Mouse (Mus musculus): ENCODE measurements around the gene Nab2.
A peak's percentile ranks its signal among the peaks of the same experiment; 100 is the strongest.
"Not testable (repeated sequence)": the region's sequence is repeated elsewhere in the genome, so short reads cannot be mapped to it uniquely, and the experiment has no call there.

Gene Nab2

DNA sequence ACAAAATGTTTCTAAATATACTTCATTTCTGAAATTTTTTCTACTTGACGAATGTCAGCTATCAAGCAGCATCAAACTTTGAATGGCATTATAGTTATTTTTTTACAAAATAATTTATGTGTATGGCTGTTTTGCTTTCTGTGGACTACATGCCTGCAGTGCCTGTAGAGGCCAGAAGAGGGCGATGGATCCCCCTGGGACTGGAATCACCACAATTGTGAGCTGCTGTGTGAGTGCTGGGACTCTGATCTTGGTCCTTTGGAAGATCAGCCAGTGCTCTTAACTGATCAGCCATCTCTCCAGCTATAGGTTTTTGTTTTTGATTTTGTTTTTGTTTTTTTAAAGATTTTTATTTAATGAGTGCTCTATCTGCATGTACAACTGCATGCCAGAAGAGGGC, 2.9 kb upstream of the Nab2 start:
- DNase-seq = peak in 1 of 2 experiments; percentile 31

DNA sequence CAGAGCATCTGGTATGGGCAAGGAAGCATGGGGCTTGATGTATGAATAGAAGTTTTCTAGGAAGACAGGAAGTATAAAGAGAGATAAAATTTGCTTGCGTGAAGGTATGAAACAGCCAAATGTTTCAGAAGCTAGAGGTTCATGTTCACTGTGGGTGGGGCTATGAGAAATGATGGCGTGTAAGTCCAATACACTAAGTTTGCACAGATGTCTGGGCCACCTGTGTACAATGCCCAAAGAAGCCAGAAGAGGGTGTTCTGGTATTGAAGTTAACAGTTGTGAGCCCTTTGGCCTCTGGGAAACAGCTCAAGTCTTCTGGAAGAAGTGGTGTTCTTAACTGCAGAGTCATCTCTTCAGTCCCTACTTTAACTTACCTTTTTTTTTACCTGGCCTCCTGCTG, 1.8 kb upstream of the Nab2 start:
- no peak for DNase-seq

DNA sequence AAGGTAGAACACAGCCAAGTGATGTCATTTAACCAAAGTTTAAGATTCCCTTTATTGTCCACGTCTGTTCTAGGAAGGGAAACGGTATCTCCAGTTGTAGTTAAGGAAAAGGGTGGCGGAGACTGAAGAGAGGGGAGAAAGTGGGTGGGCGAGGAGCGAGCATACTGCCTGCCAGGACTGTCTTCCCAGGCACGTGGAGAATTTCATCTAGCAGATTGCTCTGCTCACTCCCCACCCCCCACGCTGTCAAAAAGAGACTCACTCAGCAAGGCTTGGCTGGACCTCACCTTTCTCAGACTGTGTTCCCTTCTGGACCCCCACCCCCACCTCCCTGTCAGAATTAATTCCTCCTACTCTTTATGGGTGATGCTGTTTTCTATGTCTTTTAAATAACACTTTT, 802 bp upstream of the Nab2 start:
- DNase-seq = peak in 1 of 2 experiments; percentile 31

DNA sequence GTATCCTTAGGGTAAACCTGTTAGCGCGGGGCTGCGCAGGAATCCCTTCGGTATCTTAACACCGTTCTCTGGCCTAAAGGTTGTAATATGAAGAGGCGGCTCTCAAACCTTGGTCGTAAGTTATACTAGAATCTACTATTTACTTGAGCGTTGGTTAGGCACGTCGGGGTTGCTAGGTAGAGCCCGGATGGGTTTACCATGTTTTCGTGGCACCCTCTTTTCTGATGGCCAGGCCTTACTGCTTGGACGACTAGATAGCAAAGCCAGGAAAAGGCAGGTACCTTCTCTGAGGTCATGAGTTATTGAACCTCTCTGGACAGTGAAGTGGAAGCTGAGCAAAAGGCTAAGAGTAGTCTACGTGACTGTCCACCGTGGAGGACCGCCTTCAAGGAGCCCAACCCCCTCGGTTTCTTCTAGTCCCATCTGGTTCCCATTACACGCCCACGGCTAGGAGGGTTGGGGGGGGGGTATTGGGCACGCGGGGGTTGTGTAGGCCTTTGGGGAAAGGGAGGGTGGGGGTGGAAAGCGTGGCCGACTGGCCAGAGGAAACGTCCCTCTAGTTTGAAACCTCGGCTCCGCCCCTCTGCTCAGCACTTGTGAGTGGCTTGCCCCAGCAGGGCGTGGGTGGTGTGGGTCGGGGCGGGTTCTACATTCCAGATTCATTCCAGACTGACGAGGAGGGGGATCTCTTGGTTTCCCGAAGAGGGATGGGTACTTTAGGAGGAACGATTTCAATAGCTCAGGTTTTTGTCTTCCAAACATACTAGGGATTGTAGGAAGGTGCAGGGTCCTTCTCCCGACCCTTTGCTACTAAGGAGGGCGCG, 887 bp downstream of the Nab2 start:
- peak; percentile 62 to 74 for DNase-seq

DNA sequence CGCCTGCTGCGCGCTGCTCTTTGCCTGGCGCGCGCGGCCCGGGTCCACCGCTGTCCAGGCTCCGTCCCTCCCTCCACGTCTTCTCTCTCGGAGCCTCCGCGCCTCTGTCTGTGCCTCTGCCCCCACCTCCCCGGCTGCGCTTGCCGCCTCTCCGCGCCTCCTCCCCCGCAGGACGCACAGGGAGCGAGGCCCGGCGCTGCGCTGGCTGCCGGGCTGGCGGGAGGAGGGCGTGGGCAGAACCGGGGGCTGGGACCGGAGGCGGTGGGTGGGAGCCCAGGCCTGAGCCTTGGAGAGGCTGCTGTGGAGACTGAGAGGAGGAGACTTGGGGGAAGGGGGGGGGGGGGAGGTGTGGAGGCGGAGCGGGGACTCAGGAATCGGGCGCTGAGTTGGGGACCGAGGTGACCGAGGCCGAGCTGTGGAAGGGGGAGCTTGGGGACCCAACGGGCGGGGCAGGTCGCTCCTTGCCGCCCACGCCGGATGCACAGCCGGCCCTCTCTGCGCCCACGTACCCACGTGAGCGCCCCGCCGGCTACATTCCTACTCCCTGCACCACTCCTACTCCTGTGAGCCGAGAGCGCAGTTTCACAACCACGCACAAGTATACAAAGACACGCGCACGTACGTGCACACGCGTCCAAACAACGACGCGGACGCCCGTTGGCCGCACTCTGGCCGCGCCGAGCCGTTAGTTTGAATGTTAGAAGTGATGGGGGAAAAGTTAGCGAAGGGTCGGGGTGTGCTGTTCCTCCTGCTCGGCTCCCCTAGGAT, 1.7 kb downstream of the Nab2 start, which contains the start of gene Nemp1:
Gene Nemp1, plus strand, starts transcription at position 401 of the 768 bp plus-strand sequence.
- DNase-seq = peak; percentile 81 to 88

DNA sequence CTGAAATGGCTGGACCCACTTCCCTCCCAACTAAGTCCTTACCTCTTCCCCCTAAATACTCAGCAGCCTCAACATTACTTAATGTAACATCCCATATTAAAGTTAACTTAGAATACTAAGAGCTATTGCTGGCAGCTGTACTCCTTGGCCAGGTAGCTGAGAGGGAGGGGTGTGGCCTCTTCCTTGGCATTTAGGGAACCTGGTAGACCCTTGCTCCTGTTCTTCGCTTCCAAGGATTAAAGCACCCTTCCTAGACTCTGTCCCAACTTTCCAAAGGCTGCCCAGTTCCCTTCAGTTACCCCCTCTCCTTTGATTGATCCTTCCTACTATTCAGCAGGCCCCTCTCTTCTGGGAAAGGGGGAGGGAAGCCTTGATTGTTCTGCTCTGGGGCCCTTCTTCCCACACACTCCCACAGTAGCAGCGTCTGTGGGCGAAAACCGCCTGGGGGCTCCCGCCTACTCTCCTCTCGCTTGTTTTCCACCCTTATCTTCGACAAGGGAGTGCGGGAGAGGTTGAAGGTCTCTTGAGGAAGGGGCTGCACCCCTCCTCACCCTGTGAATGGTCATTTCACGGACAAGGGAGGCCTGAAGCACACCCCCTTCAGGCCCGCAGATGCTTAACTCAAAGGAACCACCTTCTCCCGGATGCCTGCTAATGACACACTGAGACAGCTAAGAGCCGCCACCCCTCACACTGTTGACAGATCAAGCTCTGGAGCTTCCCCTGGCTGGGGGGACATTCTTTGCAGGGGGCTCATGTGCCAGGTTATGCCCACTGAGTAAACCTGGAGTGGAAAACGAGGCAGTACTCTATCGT, 2.8 kb downstream of the Nab2 start:
- peak in 1 of 2 experiments; percentile 20 for DNase-seq

DNA sequence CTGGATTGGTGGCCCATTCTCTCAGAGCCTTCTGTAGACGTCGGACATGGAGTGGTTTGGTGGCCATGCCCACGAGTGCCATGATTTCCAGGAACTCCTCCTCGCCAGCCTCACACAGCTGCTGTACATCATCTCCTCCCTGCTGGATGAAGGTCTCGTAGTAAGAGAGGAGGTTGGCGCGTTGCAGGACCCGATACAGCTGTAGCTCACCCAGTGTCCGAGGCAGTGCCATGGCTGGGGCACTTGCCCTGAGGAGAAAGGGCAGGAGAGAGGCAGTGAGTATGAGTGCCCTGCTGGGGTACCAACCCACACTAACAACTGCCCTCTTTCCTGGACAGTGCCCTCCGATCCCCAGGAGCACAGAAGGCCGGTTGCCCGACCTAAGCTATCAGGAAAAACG, 3.5 kb downstream of the Nab2 start:
- no peak for DNase-seq

DNA sequence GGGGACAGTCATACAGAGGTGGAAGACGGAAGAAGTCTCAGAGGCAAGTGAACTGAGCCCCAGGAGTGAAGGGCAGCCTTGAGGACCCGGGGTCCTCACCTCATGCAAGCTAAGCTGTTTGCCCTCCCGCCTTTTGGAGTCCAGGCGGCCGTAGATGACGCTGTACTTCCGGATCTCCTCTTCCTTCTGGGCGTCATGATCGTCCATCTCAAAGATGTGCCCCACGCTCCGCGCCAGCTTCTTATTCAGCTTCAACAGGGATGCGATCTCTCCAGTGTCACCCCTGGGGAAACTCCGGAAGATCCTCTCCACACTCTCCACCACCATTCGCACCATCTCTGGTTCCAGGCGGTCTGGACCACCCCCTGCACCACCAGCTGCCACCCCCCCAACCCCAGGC, 4.2 kb downstream of the Nab2 start:
- DNase-seq = no peak

DNA sequence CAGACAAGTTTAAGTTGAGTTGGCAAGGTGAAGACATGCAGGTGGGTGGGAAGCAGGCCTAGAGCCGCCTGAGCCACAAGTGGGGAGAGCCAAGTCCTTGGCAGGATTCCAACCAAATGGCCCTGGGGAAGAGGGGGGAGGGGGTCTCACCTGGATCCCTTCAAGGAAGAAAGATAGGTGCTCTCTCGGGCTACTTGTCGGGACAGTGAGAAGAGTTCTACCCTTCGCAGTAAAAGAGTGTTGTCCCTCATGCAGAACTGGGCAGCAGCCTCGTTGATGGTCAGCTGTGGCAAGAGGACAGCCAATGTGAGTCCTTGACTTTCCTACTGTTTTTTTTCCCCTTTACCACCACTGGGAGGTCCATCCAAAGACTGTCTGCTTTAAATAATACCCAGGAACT, 4.8 kb downstream of the Nab2 start:
- no peak for DNase-seq

DNA sequence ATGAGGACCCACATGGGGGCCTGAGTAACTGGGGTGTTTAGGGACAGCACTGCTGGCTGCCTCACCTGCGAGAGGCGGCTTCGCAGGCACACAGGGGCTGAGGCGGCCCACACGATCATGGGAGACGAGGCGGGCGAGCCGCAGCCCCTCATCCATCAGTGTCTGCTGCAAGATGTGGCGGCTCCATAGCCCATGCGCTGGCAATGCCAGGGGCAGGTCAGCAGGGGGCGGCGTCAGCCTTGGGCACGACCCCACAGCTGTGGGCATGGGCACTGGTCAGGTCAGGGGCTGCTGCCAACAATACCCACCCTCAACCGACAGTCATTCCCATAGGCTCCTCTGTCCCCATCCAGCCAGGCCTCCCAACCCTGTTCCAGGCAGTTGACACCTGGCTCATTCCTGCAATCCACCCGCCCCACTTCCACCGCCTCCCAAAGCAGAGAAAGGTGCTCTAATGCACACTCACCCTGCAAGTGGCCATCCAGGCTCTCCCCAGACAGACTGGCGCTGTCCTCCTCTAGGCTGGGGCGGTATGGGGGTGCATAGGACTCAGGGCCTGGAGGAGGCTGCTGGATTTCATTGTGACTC, 5.6 kb downstream of the Nab2 start:
- DNase-seq = peak in 1 of 2 experiments; percentile 52

DNA sequence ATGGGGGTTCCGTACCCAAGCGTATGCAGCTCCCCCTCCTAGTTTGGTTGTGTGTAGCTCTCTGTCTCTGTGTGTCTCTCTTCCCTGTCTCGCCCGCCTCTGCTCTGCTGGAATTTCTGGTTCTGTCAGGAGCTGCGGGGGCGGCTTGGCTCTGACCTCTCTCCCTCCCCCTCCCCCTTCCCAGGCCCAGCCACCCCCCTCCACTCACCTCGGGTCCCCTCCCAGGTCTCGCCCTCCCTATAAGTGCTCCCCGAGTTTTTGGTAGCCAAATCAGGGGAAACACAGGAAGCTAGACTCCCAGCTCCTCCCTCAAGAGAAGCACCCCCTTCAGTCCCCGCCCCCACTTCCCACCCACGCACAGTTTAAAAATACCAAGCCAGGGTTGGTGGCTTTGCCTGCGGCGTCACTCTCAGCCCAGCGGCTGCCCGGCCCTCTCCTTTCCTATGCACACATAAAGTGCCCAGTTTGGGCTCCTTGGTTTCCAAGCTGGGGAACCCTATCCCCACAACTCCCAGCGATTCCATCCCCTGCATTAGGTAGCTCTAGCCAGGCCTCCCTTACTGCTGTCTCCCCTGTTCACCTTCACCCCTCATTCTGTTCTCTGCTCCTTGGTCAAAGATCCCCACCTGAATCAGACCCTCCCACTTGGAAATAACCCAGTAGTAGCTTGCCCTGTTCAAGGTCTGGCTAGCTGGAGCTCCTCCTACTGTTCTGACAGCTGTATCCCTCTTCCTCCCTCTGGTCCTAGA, 6.3 kb downstream of the Nab2 start:
- DNase-seq = peak; percentile 69 to 75

DNA sequence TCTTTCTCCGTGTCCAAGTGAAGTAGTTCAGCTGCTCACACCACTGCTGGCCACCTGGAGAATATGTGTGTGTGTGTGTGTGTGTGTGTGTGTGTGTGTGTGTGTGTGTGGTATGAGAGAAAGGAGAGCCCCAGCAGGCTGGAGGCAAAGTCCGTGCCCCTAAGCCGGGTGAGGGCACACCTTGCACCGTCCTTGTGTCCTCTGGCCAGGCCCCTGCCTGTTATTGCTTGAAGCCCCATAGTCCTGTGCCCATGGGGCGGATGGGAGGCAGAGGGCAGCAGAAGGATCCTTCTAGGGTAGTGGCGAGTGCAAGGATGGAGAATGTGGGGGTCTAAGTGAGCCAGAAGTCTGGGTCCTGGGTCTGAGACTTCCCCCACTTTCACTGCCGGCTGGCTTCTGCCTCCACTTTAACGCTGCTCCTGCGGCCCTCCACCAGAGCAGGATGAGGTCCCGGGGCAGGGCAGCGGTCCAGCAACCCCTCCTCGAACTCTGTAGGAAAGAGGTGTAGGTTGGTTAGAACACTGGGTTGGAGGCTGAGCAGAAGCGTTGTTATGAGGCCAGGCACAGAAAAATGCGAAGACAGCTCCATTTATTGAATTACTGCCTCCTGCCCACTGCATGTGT, 7.0 kb downstream of the Nab2 start:
- peak in 1 of 2 experiments; percentile 37 for DNase-seq

DNA sequence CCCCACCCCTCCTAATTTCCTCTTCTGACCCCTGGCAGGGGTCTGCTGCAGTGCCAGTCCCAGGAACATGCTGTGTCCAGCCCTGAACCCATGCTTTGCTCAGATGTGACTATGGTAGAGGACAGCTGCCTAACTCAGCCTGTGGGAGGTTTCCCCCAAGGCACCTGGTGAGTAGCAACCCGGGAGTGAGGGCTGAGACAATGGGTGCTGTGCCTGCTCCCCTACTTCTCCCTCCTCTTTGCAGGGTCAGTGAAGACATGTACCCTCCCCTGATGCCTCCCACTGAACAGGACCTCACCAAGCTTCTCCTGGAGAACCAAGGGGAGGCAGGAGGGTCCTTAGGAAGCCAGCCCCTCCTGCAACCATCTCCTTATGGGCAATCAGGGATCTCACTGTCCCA, 8.8 kb downstream of the Nab2 start:
- DNase-seq = no peak

DNA sequence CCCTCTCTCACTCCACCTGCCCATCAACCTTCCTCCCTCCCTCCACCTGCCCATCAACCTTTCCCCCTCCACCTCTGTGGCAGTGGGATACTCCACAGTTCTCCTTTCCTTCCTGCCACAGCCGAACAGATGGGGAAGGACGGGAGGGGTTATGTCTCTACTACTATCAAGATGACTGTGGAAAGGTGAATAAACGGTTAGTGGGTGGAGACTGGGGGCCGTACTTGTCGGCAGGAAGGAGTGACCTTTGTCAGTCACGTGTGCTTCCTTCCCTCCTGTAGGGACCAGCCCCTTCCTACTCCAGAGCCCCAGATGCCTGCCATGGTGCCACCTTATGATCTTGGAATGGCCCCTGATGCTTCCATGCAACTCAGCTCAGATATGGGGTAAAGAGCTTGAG, 10.3 kb downstream of the Nab2 start:
- no peak for DNase-seq

DNA sequence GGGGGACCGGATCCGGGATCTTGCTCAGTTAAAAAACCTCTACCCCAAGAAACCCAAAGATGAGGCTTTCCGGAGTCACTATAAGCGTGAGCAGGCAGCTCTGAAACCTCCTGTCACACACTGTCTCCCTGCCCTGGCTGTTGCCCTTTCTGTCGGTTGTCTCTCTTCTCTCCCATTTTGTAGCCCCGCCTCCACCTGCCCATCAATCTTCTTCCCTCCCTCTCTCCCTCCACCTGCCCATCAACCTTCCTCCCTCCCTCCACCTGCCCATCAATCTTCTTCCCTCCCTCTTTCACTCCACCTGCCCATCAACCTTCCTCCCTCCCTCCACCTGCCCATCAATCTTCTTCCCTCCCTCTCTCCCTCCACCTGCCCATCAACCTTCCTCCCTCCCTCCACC, 10.8 kb downstream of the Nab2 start:
- not testable (repeated sequence) for DNase-seq

DNA sequence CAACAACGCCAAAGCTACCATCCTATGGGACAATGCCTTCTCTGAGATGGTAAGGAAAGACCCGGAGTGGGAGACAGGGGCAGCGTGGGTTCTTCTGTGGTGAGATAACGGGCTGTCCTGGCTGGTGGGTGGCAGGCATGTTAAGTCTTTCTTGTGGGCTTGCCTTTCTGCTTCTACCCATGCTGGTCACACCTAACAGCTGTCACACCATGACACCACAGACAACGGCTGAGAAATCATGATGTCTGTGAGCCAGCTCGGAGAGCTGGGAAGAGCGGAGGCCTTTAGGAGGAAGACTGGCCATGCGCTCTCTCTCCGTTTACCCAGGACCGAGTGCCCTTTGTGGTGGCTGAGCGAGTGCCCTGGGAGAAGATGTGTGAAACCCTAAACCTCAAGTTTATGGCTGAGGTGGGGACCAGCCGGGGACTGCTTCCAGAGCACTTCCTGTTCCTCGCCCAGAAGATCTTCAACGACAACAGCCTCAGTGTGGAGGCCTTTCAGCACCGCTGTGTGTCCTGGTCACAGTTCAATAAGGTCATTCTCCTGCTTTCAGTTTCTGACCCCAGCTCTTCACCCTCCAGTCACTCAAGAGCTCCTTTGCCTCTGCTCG, 13.3 kb downstream of the Nab2 start:
- DNase-seq = no peak

DNA sequence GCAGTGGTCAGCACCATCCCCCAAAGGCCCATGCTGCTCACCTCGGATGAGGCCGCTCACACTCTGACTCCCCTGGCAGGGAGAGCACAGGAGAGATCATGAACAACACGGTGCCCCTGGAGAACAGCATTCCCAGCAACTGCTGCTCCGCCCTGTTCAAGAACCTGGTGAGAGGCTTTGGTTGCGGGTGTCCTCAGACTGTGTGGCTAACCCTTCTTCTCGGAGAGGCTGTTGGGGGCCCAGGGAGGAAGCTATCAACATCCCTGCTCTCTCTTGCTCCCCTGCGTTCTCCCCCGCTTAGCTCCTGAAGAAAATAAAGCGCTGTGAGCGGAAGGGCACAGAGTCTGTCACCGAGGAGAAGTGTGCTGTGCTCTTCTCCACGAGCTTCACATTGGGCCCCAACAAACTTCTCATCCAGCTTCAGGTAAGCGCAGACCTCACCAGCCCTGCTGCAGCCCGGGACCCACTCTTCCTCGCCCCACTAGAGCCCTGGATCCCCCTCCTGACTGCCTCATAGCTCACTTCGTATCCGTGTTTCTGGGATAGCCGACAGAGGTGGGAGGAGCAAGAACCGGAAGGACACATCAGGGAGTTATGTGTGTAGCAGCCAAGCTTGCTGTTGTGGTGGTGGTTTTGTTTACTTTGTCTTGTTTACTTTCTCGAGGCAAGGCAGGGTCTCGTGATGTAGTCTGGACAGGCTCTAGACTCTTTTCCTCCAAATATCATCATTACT, 15.3 kb downstream of the Nab2 start:
- no peak for DNase-seq

DNA sequence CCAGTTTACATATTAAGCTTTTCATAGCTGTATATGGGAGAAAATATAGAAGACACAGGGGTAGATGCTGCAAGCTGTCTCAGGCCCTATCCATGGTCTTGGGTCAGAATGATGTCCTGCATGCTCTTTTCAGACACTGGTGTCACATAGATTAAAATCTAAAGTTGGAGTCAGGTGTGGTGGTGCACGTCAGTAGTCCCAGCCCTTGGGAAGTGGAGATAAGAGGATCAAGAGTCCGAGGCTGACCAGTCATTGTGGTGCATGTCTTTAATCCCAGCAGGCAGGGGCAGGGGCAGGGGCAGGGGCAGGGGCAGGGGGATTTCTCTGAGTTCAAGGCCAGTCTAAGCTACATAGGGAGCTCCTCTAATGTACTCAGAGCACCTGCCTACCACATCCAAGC, 22.6 kb downstream of the Nab2 start:
- no peak for DNase-seq

DNA sequence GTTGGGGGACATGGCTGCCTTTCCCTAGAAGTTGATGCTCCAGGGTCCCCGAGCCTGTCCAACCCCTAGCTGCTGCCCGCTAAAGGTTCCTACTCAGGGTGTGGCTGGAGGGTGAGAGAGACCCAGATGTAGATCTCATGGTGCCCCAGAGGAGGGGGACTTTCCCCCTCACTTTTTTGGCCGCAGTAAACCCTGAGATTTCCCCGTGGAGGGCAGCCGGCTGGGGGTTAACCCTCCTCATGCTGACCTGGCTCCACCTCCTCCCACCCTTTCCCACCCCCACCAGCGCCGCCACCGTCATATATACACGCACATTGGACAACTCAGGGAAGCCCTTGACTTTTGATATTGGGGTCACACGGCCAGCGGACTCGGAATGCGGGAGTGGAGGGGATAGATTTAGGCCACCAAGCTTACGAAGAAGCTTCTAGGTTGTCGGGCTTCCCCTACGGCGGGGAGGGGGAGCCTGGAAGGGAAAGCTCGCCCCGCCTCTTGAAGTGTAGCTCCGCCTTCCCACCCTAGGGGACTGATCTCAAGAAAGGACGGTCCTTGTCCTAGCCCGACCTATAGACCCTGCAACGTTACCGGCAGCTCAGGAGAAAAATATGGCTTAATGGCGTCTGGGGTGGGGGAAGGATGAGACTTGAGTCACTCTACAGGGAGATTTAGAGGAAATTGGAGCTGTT, 24.7 kb downstream of the Nab2 start:
- DNase-seq = peak; percentile 15 to 18

All from cerebellum, postnatal 36 days (tissue).